Mouse (Mus musculus) hindbrain, embryonic 12.5 days (tissue): ENCODE data around the gene Olfr263. TPM values are rescaled to one million over a fixed set of nuclear protein-coding genes. Genes with fewer than 3 reads are reported as not detected.
"Not testable (repeated sequence)": the region's sequence is repeated elsewhere in the genome, so short reads cannot be mapped to it uniquely, and the experiment has no call there.

ENCODE experiments used
- ATAC-seq: fragments of 200-750 bp; cut with Nextera tagmentation; 2 replicates; pipeline ENCODE4 v1.8.0; 2017; ENCODE audit warnings: moderate TSS enrichment; ENCODE audit not compliant: low FRiP score
- H3K27ac ChIP-seq: fragments of 300-500 bp; sonication (generic); 2 replicates; pipeline ENCODE4 v1.5.1; 2016; ENCODE audit warnings: mild to moderate bottlenecking
- H3K27me3 ChIP-seq: fragments of 300-500 bp; sonication (generic); 2 replicates; pipeline ENCODE4 v1.6.1; 2016; ENCODE audit warnings: mild to moderate bottlenecking
- H3K36me3 ChIP-seq: fragments of 300-500 bp; sonication (generic); 2 replicates; pipeline ENCODE4 v1.6.1; 2016; ENCODE audit warnings: mild to moderate bottlenecking
- H3K4me1 ChIP-seq: fragments of 300-500 bp; sonication (generic); 2 replicates; pipeline ENCODE4 v1.6.1; 2016
- H3K4me2 ChIP-seq: fragments of 300-500 bp; sonication (generic); replicated peaks from 2 replicates; pipeline ENCODE4 v1.6.1; 2016; ENCODE audit warnings: mild to moderate bottlenecking
- H3K4me3 ChIP-seq: fragments of 300-500 bp; sonication (generic); 2 replicates; pipeline ENCODE4 v1.5.1; 2016; ENCODE audit warnings: mild to moderate bottlenecking
- H3K9ac ChIP-seq: fragments of 300-500 bp; sonication (generic); 2 replicates; pipeline ENCODE4 v1.6.1; 2016; ENCODE audit warnings: mild to moderate bottlenecking, moderate library complexity
- H3K9me3 ChIP-seq: fragments of 300-500 bp; sonication (generic); replicated peaks from 2 replicates; pipeline ENCODE4 v1.6.1; 2016; ENCODE audit warnings: mild to moderate bottlenecking
- WGBS: fragments of 180-500 bp; shearing (Covaris S2); methylation state at CpG from one replicate; pipeline ENCODE4 v1.1.7; 2016; 5-methylcytosine and 5-hydroxymethylcytosine counted together
- polyA plus RNA-seq: library from polyadenylated mRNA; unstranded; fragments of >200 nt; fragmentation: Nextera tagmentation; extraction: Ambion mirVana; gene quantifications from 2 replicates; pipeline ENCODE4 v1.2.1, GENCODE M21; 2016

Olfr263 gene
- polyA plus RNA-seq: not detected in 2 replicates

GRCm38 (mm10) chr13:21129339-21129738 is at the start of gene Olfr263:
Olfr263 (plus strand) TSS chr13:21129639.
- H3K36me3 ChIP-seq, ATAC-seq, H3K4me1 ChIP-seq, H3K27me3 ChIP-seq, H3K27ac ChIP-seq, H3K4me3 ChIP-seq, H3K4me2 ChIP-seq, H3K9ac ChIP-seq, H3K9me3 ChIP-seq: not testable (repeated sequence)
- WGBS: 79% methylated on average over 3 of the region's 3 CpGs

- H3K9me3 ChIP-seq: no peaks in the 10 kb centered on the region
- no peak overlapping the region for H3K9ac ChIP-seq
- no peaks in the 10 kb centered on the region for H3K36me3 ChIP-seq
- no peaks in the 10 kb centered on the region for H3K27me3 ChIP-seq
- no peak overlapping the region for H3K4me2 ChIP-seq
- ATAC-seq: no peak
- WGBS: 91% methylated on average over 2 of the region's 2 CpGs
- H3K4me1 ChIP-seq: no peaks in the 10 kb centered on the region
- no peak overlapping the region for H3K27ac ChIP-seq
- no peak overlapping the region for H3K4me3 ChIP-seq
Observed at GRCm38 (mm10) chr13:21082686-21083085, 46.8 kb upstream of the Olfr263 start.

GRCm38 (mm10) chr13:21109759-21110158 is 19.7 kb upstream of the Olfr263 start:
- no peak overlapping the region for H3K4me2 ChIP-seq
- no peak overlapping the region for H3K9ac ChIP-seq
- H3K27ac ChIP-seq: no peak overlapping the region
- 94% methylated on average over 3 of the region's 3 CpGs for whole genome bisulfite sequencing
- no peaks in the 10 kb centered on the region for H3K27me3 ChIP-seq
- H3K4me3 ChIP-seq: no peak overlapping the region
- no peaks in the 10 kb centered on the region for H3K36me3 ChIP-seq
- H3K9me3 ChIP-seq: no peaks in the 10 kb centered on the region
- H3K4me1 ChIP-seq: no peaks in the 10 kb centered on the region
- ATAC-seq: no peak

GRCm38 (mm10) chr13:21110441-21110840 is 19.0 kb upstream of the Olfr263 start:
- H3K4me1 ChIP-seq: no peaks in the 10 kb centered on the region
- no peak for ATAC-seq
- no peak overlapping the region for H3K4me3 ChIP-seq
- no peak overlapping the region for H3K9ac ChIP-seq
- no peaks in the 10 kb centered on the region for H3K9me3 ChIP-seq
- H3K27ac ChIP-seq: no peak overlapping the region
- H3K4me2 ChIP-seq: no peak overlapping the region
- 90% methylated on average over 6 of the region's 6 CpGs for WGBS
- H3K27me3 ChIP-seq: no peaks in the 10 kb centered on the region
- no peaks in the 10 kb centered on the region for H3K36me3 ChIP-seq

GRCm38 (mm10) chr13:21111183-21111582 is 18.3 kb upstream of the Olfr263 start, which contains the start of gene Olfr1369-ps1:
Olfr1369-ps1 (plus strand) TSS chr13:21111483.
- not testable (repeated sequence) for H3K27ac ChIP-seq, H3K9me3 ChIP-seq, H3K4me2 ChIP-seq, H3K4me3 ChIP-seq, H3K4me1 ChIP-seq, H3K27me3 ChIP-seq, ATAC-seq, H3K9ac ChIP-seq, H3K36me3 ChIP-seq
- WGBS: 73% methylated on average over 3 of the region's 3 CpGs

- H3K9ac ChIP-seq: no peak overlapping the region
- no peak overlapping the region for H3K4me3 ChIP-seq
- H3K9me3 ChIP-seq: no peaks in the 10 kb centered on the region
- H3K36me3 ChIP-seq: no peaks in the 10 kb centered on the region
- no peak overlapping the region for H3K27ac ChIP-seq
- H3K27me3 ChIP-seq: no peaks in the 10 kb centered on the region
- 89% methylated on average over 4 of the region's 4 CpGs for WGBS
- H3K4me1 ChIP-seq: no peaks in the 10 kb centered on the region
- no peak overlapping the region for H3K4me2 ChIP-seq
- no peak for ATAC-seq
Observed at GRCm38 (mm10) chr13:21114121-21114520, 15.3 kb upstream of the Olfr263 start.

- Histone ChIP-seq H3K9me3 (no peaks in the 10 kb centered on the region), H3K27ac (no peak overlapping the region), H3K4me3 (no peak overlapping the region), H3K4me2 (no peak overlapping the region), H3K36me3 (no peaks in the 10 kb centered on the region), H3K9ac (no peak overlapping the region), H3K4me1 (no peaks in the 10 kb centered on the region), H3K27me3 (no peaks in the 10 kb centered on the region)
- no peak for ATAC-seq
- 54% methylated on average over 8 of the region's 8 CpGs for WGBS
Observed at GRCm38 (mm10) chr13:21142421-21142820, 13.0 kb downstream of the Olfr263 start.

- Histone ChIP-seq H3K36me3 (no peaks in the 10 kb centered on the region), H3K27ac (no peak within 1 kb of the TSS), H3K4me2 (no peak within 1 kb of the TSS), H3K27me3 (no peaks in the 10 kb centered on the region), H3K4me3 (no peak within 1 kb of the TSS), H3K4me1 (no peaks in the 10 kb centered on the region), H3K9ac (no peak within 1 kb of the TSS), H3K9me3 (no peaks in the 10 kb centered on the region)
- WGBS: 81% methylated on average over 4 of the region's 4 CpGs
- no peak for ATAC-seq
Observed at GRCm38 (mm10) chr13:21145767-21146166, 16.3 kb downstream of the Olfr263 start, which contains the start of gene Olfr1368. Olfr1368 (minus strand) TSS chr13:21145867.

GRCm38 (mm10) chr13:21155888-21156287 is 26.4 kb downstream of the Olfr263 start:
- no peak overlapping the region for H3K4me3 ChIP-seq
- no peak overlapping the region for H3K9ac ChIP-seq
- no peak for ATAC-seq
- no peaks in the 10 kb centered on the region for H3K27me3 ChIP-seq
- H3K36me3 ChIP-seq: no peaks in the 10 kb centered on the region
- 0 out of 2 replicates have a peak, but pooled peaks cover 9% of the 10 kb centered on the region for H3K4me1 ChIP-seq
- no peak overlapping the region for H3K27ac ChIP-seq
- no peak overlapping the region for H3K4me2 ChIP-seq
- 85% methylated on average over 5 of the region's 5 CpGs for WGBS
- H3K9me3 ChIP-seq: no peaks in the 10 kb centered on the region

- Histone ChIP-seq H3K27me3 (no peaks in the 10 kb centered on the region), H3K4me2 (peak overlapping the region; percentile 78), H3K27ac (no peak overlapping the region), H3K36me3 (no peaks in the 10 kb centered on the region), H3K9me3 (no peaks in the 10 kb centered on the region), H3K4me1 (0 out of 2 replicates have a peak, but pooled peaks cover 9% of the 10 kb centered on the region), H3K9ac (no peak overlapping the region), H3K4me3 (no peak overlapping the region)
- WGBS: 3% methylated on average over 9 of the region's 9 CpGs
- no peak for ATAC-seq
Observed at GRCm38 (mm10) chr13:21158071-21158470, 28.6 kb downstream of the Olfr263 start.

- Histone ChIP-seq H3K9ac (peak overlapping the region; percentile 48; the same call in 1 of the 2 replicates), H3K9me3 (no peaks in the 10 kb centered on the region), H3K4me1 (0 out of 2 replicates have a peak, but pooled peaks cover 9% of the 10 kb centered on the region), H3K27me3 (no peaks in the 10 kb centered on the region), H3K36me3 (no peaks in the 10 kb centered on the region), H3K27ac (no peak overlapping the region), H3K4me3 (peak overlapping the region; percentile 60), H3K4me2 (peak overlapping the region; percentile 78)
- WGBS: under 1% methylated on average over 19 of the region's 19 CpGs
- ATAC-seq: peak; percentile 27
Observed at GRCm38 (mm10) chr13:21158785-21159474, 29.5 kb downstream of the Olfr263 start.

- ATAC-seq: peak; percentile 14; the same call in 1 of the 2 replicates
- WGBS: under 1% methylated on average over 15 of the region's 15 CpGs
- Histone ChIP-seq H3K4me2 (peak overlapping the region; percentile 78), H3K9me3 (no peaks in the 10 kb centered on the region), H3K36me3 (no peaks in the 10 kb centered on the region), H3K27me3 (no peaks in the 10 kb centered on the region; the same call in 1 of the 2 replicates), H3K9ac (peak overlapping the region; percentile 48; the same call in 1 of the 2 replicates), H3K4me3 (peak overlapping the region; percentile 60), H3K4me1 (0 out of 2 replicates have a peak, but pooled peaks cover 9% of the 10 kb centered on the region), H3K27ac (no peak overlapping the region)
Observed at GRCm38 (mm10) chr13:21159475-21159819, 30.0 kb downstream of the Olfr263 start.

GRCm38 (mm10) chr13:21160041-21160511 is 30.6 kb downstream of the Olfr263 start:
- H3K9me3 ChIP-seq: no peaks in the 10 kb centered on the region

More at GRCm38 (mm10) chr13:21160041-21160511, 30.6 kb downstream of the Olfr263 start:
- H3K27ac ChIP-seq: no peak overlapping the region
- H3K9ac ChIP-seq: peak overlapping the region; percentile 48
- H3K4me2 ChIP-seq: peak overlapping the region; percentile 78
- no peaks in the 10 kb centered on the region; the same call in 1 of the 2 replicates for H3K27me3 ChIP-seq
- WGBS: under 1% methylated on average over 16 of the region's 16 CpGs
- ATAC-seq: peak; percentile 29
- 0 out of 2 replicates have a peak, but pooled peaks cover 9% of the 10 kb centered on the region for H3K4me1 ChIP-seq
- H3K36me3 ChIP-seq: no peaks in the 10 kb centered on the region
- peak overlapping the region; percentile 60 for H3K4me3 ChIP-seq
